Mouse (Mus musculus): ENCODE measurements at regions not wholly inside any gene's neighbourhood (a gene's known extent, or its start where the extent isn't known, plus 50 kb on each side); places are given as distances from the start of the nearest gene placed in this dataset.

DNA sequence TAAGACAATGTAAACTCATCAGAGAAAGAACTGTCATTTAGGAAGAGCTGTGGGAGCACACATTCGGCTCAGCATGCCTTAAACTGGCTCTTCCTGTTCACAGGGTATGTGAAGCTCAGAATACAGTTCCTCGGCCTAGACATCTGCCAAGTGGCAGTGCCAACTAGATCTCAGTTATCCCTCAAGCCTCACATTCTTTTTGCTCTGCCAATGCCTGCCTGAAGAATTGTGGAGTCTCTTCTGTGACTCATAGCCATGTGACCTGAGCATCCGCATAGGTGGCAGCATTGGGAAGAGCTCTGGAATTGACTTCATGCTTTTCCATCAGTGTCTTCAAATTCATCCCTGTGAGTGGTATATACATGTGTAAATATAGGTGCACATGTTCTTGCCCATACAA, 59.7 kb downstream of the Prlhr start:
- DNase-seq, result no peak

DNA sequence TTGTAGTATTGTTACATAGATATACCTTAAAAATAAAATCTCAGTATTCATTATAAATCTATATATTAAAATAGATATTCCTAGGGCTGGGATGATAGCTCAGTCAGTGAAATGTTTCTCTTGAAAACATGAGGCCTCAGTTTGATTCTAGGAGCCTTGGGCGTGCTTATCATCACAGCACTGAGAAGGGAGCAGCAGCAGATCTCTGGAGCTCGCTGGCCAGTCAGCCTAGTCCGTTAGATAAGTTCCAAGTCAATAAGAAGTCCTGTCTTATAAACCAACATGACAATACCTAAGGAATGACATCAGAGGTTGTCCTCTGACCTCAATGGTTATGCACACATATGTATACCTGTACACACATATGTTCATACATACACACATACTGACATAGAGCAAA, 68.7 kb downstream of the Prlhr start:
- no peak for DNase-seq

DNA sequence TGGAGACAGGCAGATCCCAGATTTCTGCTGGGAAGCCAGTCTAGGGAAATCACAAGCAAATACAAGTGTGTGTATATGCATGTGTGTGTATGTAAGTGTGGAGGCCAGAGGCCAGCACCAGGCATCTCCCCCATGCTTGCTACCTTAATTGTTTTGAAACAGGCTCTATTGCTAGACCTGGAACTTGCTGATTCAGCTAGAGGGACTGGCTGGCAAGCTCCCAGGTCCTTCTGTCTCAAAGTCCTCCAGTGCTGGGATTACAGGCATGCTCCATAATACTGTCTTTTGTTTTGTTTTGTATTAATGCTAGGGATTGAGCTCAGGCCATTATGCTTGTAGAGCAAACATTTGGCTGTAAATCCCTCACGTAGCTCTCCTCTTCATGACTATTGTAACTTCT, 70.4 kb downstream of the Prlhr start:
- DNase-seq, result no peak

DNA sequence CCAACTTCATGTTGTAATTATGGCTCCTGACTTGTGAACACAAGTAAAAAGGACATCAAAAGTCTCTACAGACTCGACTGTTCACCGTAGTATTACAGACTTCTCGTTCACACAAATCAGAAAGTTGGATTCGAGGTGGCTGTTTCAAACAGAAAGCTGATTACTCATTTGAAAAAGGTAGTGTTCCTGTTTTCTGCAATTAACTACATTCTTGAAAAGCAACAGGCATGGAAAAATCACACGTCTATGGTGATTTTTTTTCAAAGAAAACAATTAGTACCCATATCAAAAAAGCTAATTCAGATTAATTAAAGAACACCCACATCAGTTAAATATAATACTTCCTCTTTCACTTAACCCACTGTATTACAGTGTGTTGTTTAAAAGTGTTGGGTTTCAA, 71.5 kb downstream of the Prlhr start:
- no peak for DNase-seq

DNA sequence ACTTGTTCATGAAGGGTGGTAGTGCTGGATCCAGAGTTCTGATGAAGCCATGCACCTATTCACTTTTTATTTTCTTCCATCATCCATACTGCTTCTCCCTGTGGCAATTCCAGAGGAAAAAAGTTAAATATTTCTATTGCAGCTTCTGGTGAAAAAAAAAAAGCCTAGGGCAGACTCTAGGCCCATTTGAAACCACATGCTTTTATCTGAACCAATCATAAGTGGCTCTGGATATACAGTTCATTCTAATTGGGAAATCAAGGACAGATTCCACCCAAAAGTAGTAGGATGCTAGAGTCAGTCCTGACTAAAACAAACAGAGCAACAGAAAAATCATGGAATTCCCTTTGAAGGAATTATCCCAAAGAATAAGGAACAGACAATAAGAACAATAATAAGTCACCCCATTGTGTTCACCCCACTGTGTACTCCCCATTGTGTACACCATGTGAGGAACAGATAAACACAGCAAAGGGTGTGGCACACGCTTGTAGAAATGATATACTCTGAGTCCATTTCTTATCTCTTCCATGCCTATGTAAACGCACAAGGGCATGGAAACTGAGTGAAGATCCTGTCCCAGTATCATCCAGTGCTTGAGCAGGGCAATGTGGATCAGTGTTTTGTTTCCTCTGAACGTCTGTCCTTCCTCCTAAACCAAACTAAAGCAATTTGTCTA, 81.4 kb downstream of the Prlhr start:
- no peak for DNase-seq

DNA sequence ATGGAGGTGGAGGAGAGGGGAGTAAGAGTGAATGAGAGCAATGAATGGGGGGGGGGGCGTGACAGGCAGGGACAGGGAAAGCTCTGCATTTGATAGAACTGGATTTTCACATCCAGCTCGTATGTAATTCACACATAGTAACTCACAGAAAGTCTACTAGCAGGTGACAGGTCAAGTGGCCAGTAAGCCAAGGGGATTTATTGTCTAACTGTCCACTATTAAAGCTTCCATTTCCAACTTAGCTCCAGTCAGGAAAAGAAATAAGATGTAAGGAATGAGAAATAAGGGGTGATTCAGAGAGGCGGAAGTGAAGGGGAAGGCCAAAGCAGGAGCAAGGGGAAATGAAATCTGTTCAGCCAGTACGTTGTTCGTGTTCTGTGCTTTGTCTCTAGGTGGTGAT, 83.4 kb downstream of the Prlhr start:
- no peak for DNase-seq

DNA sequence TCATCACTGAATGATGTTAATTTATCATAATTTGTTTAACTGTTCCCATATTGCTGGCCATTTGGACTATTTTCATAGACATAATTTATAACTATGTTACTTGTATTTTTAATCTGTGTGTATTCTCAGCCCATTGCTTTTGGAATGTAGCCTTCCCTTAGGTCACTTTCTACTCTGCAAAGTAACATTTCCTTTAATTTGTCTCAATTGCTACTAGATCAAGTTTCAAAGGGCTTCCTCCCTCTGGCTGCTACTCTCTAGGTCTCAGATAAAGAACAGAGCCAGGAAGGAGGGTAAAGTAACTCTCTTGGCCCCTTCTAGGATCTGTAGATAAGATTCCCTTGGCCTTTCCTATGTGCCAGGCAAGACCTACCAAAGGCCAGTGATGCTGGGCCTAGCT, 85.4 kb downstream of the Prlhr start:
- no peak for DNase-seq

DNA sequence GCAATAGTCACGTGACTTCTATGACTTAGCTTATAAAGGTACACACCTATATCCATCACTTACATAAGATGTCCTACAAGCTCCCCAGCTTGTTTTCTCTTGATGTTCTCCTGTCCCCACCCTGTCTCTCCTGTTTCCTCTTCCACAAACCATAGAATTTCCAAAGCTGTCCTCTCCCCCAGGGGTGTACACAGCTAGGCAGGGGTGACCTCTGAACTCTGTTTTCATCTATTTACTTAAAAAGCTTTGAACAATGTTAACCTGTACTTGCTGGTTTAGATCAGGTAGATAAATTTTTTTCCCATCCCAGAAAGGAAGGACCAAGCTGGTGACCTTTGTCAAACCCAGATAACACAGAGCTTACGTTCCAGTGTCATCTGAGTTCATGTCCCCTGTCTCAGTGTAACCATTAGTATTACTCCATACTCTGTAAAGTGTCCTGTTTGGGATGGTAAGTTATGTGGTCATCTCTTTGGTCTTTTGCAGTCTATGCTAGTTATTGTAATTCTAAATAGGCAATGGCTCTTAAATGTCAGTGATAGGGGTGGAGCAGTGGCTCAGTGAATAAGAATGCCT, 89.0 kb downstream of the Prlhr start:
- no peak for DNase-seq

DNA sequence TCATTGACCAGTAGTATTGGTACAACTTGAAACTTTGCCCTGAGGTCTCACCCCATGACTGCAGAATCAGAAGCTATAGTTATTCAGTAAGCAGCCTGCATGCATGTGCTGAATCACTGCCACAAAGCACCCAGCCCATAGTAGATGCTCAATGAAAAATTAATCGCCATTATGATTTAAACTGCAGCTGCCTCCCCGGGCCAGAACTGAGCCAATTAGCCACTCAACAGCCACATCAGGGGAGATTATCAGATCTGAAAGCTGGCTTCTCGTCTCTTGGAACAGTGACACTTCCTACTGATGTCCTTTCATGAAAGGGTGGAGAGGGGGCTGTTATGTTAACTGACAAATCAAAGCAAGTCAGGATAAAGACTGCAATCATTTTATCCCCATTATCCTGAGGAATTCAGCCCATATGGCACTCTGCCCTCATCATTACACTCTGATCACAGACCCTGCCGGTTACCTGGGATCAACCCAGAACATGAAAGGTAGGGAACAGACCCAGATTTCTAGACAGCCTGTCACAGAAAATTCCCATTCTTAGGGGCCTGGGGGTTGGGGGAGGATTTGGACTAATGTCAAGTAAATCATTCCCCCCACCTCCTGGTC, 104.0 kb downstream of the Prlhr start:
- DNase-seq, result no peak

DNA sequence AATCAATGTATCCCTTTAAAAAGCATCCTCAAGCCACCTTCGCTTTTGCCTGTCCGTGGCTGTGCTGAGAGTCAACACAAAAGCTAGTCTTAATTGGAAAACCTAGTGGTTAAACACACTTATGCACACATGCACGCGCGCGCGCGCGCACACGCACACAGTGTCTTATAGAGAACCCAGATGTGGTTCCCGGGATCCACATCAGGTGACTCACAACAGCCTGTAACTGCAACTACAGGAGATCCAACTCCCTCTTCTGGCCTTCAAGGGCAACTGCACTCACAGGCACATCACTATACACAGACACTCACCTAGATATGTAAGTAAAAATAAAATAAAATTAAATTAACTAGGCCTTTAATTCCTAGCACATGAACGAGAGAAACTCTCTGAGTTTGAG, 118.4 kb upstream of the Fam204a start:
- no peak for DNase-seq

DNA sequence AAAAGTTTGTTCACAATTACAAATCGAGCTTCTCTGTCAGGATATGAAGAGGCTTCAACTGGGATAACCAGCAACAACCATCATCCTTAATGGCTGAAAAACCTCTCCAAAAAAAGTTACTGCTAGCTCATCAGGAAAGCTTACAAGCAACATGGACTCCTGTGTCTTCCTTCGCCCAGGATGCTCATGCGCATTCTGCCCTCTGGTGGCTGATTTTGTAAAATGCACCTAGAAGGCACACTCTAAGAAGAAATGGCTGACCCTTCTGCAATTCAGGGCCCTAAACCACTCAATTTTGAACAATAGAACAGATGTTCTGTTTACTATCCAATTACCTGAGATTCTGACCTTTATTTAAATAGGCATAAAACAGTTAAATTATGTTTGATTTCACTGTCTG, 115.0 kb upstream of the Fam204a start:
- peak; percentile 11 to 38 for DNase-seq

DNA sequence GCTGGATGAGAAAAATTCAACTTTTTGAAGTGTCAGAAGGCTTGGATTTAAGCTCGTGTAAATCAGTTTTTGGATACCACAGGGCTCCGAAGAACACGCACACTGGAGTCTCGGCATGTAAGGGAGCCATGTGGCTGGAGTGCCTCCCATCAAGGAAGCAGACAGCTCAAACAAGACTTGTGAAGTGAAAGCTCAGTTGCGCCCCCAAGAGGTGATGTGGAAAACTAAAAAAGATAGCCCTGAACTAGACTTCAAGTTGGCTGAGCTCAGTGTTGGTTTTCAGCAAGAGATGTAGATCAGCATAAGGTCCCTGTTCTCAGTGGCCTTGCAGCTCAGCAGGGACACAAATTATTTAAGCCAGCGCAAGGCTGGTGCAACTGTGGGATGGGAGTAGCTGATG, 113.7 kb upstream of the Fam204a start:
- no peak for DNase-seq

DNA sequence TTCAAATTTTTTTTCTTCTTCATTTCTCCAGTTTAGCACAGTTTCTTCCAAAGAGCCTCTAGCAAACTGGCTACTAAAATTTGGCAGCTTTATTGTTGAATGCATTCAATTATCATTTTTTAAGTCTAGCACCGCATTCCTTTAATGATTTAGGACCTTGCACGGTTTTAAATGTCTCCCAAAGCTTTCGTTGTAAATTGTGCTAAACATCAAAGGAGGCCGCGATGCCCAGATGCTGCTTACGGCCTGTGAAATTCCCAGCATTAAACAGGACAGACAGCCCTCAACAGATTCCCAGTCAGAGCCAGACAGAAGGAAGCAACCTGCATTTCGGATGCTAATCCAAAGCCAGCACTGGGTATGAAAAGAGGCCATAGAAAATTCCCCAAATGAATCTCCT, 108.0 kb upstream of the Fam204a start:
- no peak for DNase-seq

DNA sequence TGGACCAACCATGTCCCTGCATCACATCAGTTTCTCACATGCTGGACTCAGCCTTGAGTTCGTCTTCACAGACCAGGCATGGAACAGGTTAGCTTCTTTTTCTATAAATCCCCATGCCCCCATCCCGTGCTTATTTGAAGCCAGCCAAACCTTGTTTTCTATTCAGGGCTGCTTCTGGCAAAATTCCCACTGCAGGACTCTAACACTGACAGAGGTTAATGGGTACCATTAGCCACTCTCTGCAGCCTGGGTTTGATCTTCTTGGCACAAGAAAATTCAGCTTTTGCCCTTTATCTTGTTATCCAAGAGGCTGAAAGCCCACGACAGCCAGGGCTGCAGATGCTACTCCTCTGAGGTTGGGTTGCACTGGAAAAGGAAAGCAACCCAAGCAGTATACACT, 101.8 kb upstream of the Fam204a start:
- DNase-seq, result no peak

DNA sequence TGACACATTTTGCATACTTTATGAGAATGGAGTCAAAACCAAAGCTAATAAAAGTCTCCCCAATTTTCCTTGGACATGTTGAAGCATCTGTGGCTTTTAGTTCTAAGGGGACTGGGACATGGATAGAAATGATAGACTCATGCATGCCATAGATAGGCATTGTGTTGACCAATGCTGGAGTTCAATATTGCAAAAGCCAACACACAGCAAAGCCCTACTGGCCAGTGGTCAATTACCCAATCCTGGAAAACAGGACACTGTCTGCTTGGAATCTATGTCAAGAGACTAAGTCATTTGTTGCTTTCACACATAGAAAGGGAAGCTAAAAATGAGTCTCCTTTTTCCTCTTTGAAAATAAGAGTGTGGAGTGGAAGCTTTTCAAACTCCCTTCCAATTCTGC, 99.1 kb upstream of the Fam204a start:
- DNase-seq, result no peak

DNA sequence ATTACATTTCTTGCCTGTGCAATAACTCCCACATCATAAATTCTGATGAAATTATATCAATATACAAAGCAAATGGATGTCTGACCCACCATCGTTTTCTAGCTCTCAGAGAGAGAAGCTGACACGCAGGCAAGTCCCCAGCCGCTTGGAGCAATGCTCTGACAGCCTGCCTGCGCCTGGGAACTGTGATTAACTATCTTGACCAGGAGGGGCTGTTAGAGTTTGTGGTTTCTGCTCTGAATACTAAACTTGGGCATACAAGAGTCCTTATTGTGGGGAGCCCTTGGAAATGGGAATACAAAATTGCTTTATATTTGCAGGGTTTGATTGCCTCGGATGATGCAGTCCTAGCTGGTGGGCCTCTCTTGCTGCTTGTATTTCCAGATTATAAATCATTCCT, 98.6 kb upstream of the Fam204a start:
- DNase-seq, result no peak

DNA sequence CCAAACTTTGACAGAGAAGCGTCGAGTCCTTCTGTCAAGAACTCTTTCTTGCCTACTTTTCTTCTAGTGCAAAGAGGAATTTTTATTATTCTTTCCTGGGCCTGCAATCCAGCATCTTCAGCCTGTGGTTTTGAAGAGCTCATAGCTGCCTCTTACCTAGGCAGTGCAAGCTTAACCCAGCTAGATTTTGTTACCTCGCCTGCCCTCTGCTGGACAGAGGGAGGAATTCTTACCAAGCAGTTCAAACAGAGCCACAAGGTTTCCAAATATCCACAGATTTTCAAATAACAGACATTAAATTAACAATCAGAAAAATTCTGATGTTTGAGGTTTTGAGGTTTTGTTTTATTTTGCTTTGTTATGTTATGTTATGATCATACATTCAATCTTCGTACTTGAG, 84.1 kb upstream of the Fam204a start:
- peak; percentile 60 to 69 for DNase-seq

DNA sequence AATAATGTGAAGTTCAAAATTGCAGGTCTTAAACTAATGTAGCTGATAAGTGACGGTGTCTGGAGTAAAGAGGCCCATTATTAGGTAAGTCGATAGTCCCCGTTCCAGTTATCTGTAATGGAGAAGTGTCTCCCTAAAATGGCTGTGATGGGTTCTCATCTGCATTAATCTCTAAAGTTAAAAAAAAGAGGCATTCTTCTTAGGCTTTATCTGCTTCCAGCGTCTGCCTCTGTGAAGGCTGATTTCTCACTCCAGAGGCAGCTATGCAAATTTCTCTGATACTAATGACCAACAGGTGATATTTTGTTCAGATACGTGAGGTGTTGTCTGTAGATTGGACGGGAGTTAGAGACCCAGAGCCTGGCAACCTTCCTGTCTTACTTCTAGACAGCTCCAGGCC, 75.9 kb upstream of the Fam204a start:
- no peak for DNase-seq

DNA sequence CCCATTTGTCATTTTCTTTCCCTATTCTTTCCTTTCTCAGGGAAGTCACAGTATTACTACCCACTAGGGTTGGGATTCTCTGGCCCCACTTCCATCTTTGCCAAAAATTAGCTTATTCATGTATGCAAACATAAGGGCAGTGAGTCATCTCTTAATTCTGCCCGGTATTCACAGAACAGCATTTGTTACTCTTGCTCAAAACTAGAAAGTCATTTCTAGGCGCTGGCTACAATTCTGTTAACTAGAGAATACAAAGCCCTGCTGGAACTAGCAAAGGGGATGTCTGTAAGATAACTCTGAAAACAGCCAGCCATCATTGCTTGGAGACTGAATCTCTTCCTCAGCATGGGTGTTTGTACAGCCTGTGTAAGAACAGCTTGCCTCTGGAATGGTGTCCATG, 74.4 kb upstream of the Fam204a start:
- DNase-seq, result no peak

DNA sequence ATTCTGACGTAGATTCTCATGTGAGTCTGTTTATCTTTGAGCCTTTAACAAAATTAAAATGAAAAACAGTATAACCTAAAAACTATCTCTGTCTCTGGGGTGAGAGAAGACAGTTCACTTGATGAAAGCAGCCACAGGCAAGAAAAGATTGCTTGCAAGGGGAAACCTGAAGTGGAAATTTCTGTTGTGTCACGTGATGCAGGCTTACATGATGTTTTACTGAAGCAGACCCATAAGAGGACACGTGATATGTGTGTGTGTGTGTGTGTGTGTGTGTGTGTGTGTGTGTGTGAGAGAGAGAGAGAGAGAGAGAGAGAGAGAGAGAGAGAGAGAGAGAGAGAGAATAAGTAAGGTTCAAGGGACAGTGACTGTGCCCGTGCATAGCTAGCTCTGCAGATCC, 63.7 kb upstream of the Fam204a start:
- no peak for DNase-seq

DNA sequence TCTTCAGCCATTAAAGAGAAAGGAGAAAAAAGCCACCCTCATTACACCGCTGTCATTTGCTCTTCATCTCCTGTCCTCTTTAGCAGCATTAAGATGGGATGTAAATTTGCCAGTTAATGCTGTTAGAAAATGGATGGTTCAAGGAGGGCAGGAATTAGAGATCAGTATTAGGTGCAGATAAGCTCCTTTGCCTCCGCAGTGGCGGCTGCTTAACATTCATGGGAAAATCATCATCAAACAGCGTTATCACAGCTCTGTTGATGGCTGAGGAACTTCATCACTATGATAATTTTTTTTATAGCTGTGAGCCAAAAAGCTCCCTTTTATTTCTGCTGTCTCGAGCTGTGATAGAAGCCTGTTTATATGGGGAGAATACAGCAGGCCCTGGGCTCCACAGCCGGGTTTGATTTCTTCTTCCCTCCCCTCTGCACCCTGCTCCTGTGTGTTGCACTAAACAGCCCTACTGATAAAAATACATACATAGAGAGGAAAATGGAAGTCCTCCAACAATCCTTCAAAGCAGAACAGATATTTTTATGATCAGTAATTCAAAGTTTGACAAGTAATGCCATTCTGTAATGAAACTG, 60.4 kb upstream of the Fam204a start:
- DNase-seq, result no peak

DNA sequence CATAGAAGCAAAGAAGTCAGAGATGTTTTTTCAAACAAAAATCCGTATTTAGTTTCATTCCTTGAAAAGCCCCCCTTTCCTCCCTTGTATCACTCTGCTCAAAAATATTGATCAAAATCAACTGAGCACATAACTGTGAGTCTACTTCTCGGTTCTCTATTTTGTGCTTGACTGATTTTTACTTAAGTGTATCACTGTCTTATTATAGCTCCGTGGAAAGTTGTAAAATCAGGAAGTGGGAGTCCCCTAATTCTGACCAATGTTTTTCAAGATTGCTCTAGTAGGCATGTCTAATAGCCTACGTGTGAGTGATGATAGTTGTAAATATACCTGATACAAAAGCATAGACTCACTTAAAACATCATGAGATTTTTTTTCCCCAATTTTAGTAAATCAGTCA, 58.4 kb upstream of the Fam204a start:
- DNase-seq, result no peak

All from cerebellum, postnatal 36 days (tissue).